Mouse (Mus musculus): ENCODE measurements around the gene Car14. TPM values are rescaled to one million over a fixed set of nuclear protein-coding genes. Genes with fewer than 3 reads are reported as not detected.
"Not testable (repeated sequence)": the region's sequence is repeated elsewhere in the genome, so short reads cannot be mapped to it uniquely, and the experiment has no call there.

Car14 gene
- polyA plus RNA-seq, 1 experiment from 2014 or later = 12.8 TPM

DNA sequence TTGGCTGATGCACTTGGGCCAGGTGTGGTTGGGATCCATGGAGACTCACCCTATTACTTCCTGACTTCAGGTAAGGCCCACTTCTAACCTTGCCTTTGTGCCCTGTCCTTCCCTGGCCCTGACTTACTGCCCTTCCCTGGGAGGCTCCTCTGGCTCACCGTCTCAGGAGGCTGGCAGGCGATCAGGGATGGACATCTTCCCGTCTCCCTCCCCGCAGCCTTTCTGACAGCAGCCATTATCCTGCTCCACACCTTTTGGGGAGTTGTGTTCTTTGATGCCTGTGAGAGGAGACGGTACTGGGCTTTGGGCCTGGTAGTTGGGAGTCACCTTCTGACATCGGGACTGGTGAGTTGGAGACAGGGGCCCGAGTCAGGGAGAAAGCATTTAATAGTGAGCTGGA is 9.0 kb downstream of the Car14 start:
- 82% methylated on average over 7 of the region's 7 CpGs for WGBS
- H3K4me2 ChIP-seq (replicated peaks) = 0 out of 2 replicates have a peak overlapping the region, but pooled peaks have one; percentile 17

GRCm38 (mm10) chr3:95894317-95895160 is 10.0 kb downstream of the Car14 start:
- peak overlapping the region; percentile 85 for H3K4me2 ChIP-seq (replicated peaks)
- H3K27ac ChIP-seq = peak overlapping the region; percentile 60; the same call in 1 of the 2 replicates
- H3K4me1 ChIP-seq = peaks cover 28% of the 10 kb centered on the region
- WGBS = 17% methylated on average over 16 of the region's 16 CpGs
- no peaks in the 10 kb centered on the region for H3K9me3 ChIP-seq (replicated peaks)
- peak overlapping the region; percentile 80 for H3K9ac ChIP-seq
- H3K27me3 ChIP-seq = peaks cover 5% of the 10 kb centered on the region; the same call in 1 of the 2 replicates
- peak overlapping the region; percentile 70 for H3K4me3 ChIP-seq
- H3K36me3 ChIP-seq = peaks cover 6% of the 10 kb centered on the region
- ATAC-seq (ENCODE audit: low FRiP score) = peak; percentile 3; the same call in 1 of the 2 replicates

More for the DNA sequence above, 9.0 kb downstream of the Car14 start:
- H3K27ac ChIP-seq; H3K27me3 ChIP-seq; H3K9me3 ChIP-seq (replicated peaks); H3K9ac ChIP-seq; H3K36me3 ChIP-seq; ATAC-seq (ENCODE audit: low FRiP score); H3K4me3 ChIP-seq: not testable (repeated sequence)
- H3K4me1 ChIP-seq = peaks cover 28% of the 10 kb centered on the region

DNA sequence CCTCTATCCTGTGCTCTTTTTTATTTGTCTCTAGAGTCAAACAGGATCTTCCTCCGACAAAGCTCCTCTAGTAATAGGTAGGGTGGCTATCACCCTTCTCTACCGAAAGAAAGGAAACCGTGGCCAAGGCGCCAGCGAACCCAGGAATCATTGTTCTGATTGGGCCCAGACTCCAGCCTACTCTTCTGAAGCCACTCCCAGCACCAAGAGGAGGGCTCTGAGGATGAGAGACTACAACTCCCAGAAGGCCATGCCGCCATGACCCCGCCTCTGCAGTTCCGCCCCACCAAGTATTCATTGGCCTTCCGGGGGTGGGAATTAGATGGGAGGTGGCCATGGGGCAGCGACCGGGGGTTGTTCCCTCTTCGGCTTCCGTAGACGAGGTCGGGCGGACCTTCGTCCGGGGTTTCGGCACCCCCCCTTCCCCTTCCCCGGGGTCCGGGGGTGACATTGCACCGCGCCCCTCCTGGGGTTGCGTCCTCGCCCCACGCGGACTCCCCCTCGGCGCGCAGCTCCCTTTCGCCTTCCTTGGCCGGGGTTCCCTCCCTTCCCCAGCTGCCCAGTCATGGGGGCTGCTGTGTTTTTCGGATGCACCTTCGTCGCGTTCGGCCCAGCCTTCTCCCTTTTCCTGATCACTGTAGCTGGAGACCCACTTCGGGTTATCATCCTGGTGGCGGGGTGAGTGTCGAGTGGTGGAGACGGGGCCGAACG is 10.7 kb downstream of the Car14 start, which contains the start of gene Aph1a:
Gene Aph1a, plus strand, starts transcription at position 364 of the 711 bp plus-strand sequence.
- H3K27ac ChIP-seq = peak within 1 kb of the TSS; percentile 60
- H3K4me3 ChIP-seq = peak within 1 kb of the TSS; percentile 70
- peak within 1 kb of the TSS; percentile 80 for H3K9ac ChIP-seq
- ATAC-seq (ENCODE audit: low FRiP score) = peak; percentile 97
- H3K27me3 ChIP-seq; H3K36me3 ChIP-seq; H3K9me3 ChIP-seq (replicated peaks): not testable (repeated sequence)
- H3K4me1 ChIP-seq = peaks cover 28% of the 10 kb centered on the region
- WGBS = under 1% methylated on average over 29 of the region's 43 CpGs
- H3K4me2 ChIP-seq (replicated peaks) = peak within 1 kb of the TSS; percentile 85

- Histone ChIP-seq H3K9me3 (replicated peaks) (no peaks in the 10 kb centered on the region), H3K27ac (peak overlapping the region; percentile 57), H3K4me2 (replicated peaks) (peak overlapping the region; percentile 57), H3K4me1 (peaks cover 28% of the 10 kb centered on the region), H3K9ac (peak overlapping the region; percentile 48), H3K4me3 (peak overlapping the region; percentile 70), H3K36me3 (peaks cover 3% of the 10 kb centered on the region), H3K27me3 (peaks cover 5% of the 10 kb centered on the region; the same call in 1 of the 2 replicates)
- 33% methylated on average over 7 of the region's 7 CpGs for whole genome bisulfite sequencing
- peak; percentile 7; the same call in 1 of the 2 replicates for ATAC-seq (ENCODE audit: low FRiP score)
Observed at GRCm38 (mm10) chr3:95893126-95893525, 11.4 kb downstream of the Car14 start.

DNA sequence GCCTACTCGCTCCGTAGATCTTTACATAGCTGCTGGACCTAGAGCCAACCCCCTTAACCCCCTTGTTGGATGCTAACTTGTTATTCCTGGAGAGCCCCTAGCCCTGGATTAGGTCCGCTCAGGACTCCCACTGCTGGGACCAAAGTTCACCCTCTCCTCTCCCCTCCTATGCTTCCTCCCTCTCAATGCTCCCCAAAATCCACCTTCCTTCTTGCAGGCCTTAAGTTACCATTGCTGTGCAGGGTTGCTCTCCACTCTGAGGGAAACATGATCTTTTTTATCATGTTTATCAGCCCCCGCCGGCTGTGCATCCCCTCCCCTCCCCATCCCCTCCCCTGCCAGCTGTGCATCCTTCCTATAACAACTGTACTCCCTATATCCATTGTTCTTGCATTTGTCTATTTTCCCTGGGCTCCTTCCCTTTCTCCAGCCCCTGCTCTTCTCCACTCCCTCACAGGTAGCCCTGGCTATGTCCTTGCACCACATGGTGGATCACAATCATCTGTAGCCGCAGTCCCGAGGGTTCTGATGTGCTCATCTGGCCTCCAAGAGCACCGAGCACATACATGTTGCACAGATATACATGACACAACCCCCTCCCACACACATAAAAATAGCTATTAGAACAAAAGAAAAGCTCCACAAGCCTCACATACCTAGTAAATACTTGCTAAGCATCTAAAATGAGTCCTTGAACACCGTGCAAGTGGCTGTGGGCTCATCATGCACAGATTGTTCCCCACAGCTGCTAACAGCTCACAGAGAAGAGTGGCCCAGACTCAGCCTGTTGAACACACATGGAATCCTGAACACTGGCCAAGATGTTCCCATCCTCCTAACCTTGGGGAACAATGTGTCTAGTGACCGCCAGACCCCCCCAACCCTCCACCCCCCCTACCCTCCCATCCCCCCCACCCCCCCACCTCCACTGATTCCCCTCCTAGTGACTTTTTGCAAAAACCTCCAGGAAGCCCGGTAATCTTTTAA is 12.1 kb downstream of the Car14 start:
- Histone ChIP-seq H3K4me2 (replicated peaks) (peak overlapping the region; percentile 57), H3K27me3 (peaks cover 5% of the 10 kb centered on the region; the same call in 1 of the 2 replicates), H3K9me3 (replicated peaks) (no peaks in the 10 kb centered on the region), H3K4me1 (peaks cover 28% of the 10 kb centered on the region), H3K4me3 (0 out of 2 replicates have a peak overlapping the region, but pooled peaks have one; percentile 3), H3K36me3 (no peaks in the 10 kb centered on the region; the same call in 1 of the 2 replicates), H3K9ac (peak overlapping the region; percentile 35; the same call in 1 of the 2 replicates), H3K27ac (peak overlapping the region; percentile 18; the same call in 1 of the 2 replicates)
- no peak for ATAC-seq (ENCODE audit: low FRiP score)
- WGBS = 33% methylated on average over 11 of the region's 11 CpGs

DNA sequence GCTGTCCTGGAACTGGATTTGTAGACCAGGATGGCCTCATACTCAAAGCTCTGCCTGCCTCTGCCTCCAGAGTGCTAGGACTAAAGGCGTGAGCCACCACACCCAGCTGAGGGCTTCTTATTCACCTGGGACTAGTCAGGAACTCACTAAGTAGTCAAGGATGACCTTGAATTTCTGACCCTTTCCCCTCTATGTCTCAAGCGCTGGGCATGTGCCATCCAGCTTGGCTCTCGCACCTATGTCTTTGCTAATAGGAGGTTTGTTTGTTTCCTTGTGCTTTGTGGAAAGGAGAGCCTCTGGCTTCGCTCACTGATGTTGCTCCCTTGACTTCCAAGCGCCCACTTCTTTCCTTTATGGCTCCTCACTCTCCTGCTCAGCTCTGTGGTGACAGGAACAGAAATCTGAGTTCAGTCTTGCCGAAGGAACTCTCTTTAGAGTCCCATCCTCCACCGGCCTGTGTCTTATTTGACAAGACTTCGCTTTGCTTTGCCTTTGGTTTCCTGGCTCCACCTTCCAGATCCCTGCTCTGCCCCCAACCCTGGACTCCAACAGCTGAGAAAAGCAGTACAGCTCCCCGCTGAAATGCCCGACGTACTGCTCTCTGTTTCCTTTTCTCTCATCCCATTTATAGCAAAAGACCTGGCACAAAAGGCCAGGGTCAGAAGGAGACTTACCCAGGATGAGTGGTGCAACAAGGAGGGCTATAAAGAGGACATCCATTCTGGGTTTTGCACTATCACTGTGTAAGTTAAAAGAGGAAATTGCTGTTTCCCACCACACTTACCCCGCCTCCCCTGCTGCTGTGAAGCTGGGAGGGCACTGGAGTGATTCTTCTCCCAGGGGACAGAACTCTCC is 13.1 kb downstream of the Car14 start, which contains the start of gene BC028528:
Gene BC028528, minus strand, starts transcription at position 795 of the 855 bp plus-strand sequence.
- H3K4me3 ChIP-seq = 0 out of 2 replicates have a peak within 1 kb of the TSS, but pooled peaks have one; percentile 3
- 25% methylated on average over 12 of the region's 12 CpGs for WGBS
- no peaks in the 10 kb centered on the region for H3K9me3 ChIP-seq (replicated peaks)
- peak within 1 kb of the TSS; percentile 57 for H3K4me2 ChIP-seq (replicated peaks)
- H3K9ac ChIP-seq = peak within 1 kb of the TSS; percentile 35; the same call in 1 of the 2 replicates
- H3K4me1 ChIP-seq = peaks cover 28% of the 10 kb centered on the region
- no peak for ATAC-seq (ENCODE audit: low FRiP score)
- peaks cover 5% of the 10 kb centered on the region; the same call in 1 of the 2 replicates for H3K27me3 ChIP-seq
- H3K27ac ChIP-seq = peak within 1 kb of the TSS; percentile 19; the same call in 1 of the 2 replicates
- no peaks in the 10 kb centered on the region; the same call in 1 of the 2 replicates for H3K36me3 ChIP-seq

DNA sequence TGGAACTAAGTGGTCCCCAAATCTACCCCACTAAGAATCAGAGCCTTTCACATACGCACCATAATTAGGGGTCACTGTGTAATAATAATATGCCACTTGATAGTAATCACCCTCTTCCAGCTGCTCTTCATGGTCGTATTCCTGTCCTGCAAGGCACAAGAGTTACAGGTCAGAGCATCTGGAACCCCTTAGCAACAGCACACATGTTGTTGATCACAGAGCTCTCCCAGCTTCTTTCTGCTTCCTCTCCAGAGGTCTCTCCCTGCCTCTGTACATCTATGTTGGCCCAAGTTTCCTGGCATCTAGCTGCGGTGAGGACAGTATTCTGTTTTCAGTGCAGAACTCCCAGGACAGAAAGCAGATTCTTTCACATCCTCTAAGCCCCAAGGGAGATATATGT is 14.8 kb downstream of the Car14 start:
- Histone ChIP-seq H3K4me2 (replicated peaks) (no peak overlapping the region), H3K4me1 (peaks cover 19% of the 10 kb centered on the region), H3K27me3 (peaks cover 5% of the 10 kb centered on the region; the same call in 1 of the 2 replicates), H3K4me3 (no peak overlapping the region), H3K36me3 (no peaks in the 10 kb centered on the region), H3K9ac (no peak overlapping the region), H3K27ac (no peak overlapping the region), H3K9me3 (replicated peaks) (no peaks in the 10 kb centered on the region)
- 69% methylated on average over 3 of the region's 3 CpGs for WGBS
- no peak for ATAC-seq (ENCODE audit: low FRiP score)

GRCm38 (mm10) chr3:95887596-95887995 is 16.9 kb downstream of the Car14 start:
- H3K4me1 ChIP-seq = peaks cover 17% of the 10 kb centered on the region
- no peak overlapping the region for H3K4me3 ChIP-seq
- 82% methylated on average over 4 of the region's 4 CpGs for WGBS
- no peak for ATAC-seq (ENCODE audit: low FRiP score)
- no peak overlapping the region for H3K9ac ChIP-seq
- no peaks in the 10 kb centered on the region for H3K9me3 ChIP-seq (replicated peaks)
- no peaks in the 10 kb centered on the region for H3K36me3 ChIP-seq
- H3K27ac ChIP-seq = no peak overlapping the region
- no peak overlapping the region for H3K4me2 ChIP-seq (replicated peaks)
- H3K27me3 ChIP-seq = peaks cover 5% of the 10 kb centered on the region; the same call in 1 of the 2 replicates

DNA sequence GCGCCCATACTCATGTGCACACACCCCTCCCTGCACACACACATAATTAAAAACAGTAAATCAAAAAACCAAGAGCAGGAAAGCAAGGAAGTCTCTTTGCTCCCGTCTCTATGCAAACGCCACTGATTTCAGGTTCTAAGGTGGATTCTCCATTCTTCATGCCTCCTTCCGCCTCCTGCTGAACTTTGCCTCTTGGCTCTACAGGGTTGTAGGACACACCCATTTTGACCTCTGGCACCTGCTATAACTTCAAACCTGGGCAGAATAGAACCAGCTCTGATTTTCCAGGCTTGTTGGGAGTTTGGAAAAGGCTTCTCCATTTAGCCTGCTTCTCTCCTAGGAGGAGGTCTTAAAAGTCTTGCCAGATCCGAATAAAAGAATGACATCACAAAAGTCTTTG is 20.1 kb downstream of the Car14 start:
- H3K9ac ChIP-seq = no peak overlapping the region
- no peak overlapping the region for H3K4me2 ChIP-seq (replicated peaks)
- H3K27me3 ChIP-seq = no peaks in the 10 kb centered on the region
- no peak for ATAC-seq (ENCODE audit: low FRiP score)
- H3K4me3 ChIP-seq = no peak overlapping the region
- H3K36me3 ChIP-seq = no peaks in the 10 kb centered on the region
- H3K9me3 ChIP-seq (replicated peaks) = no peaks in the 10 kb centered on the region
- 86% methylated on average over 5 of the region's 5 CpGs for WGBS
- H3K27ac ChIP-seq = no peak overlapping the region
- peaks cover 14% of the 10 kb centered on the region for H3K4me1 ChIP-seq

- H3K4me2 ChIP-seq (replicated peaks) = peak overlapping the region; percentile 95
- H3K27ac ChIP-seq = no peak overlapping the region
- peak overlapping the region; percentile 57 for H3K4me3 ChIP-seq
- peak overlapping the region; percentile 44; the same call in 1 of the 2 replicates for H3K9ac ChIP-seq
- H3K27me3 ChIP-seq = no peaks in the 10 kb centered on the region
- 3% methylated on average over 24 of the region's 24 CpGs for WGBS
- peaks cover 14% of the 10 kb centered on the region for H3K4me1 ChIP-seq
- no peaks in the 10 kb centered on the region for H3K9me3 ChIP-seq (replicated peaks)
- ATAC-seq (ENCODE audit: low FRiP score) = no peak
- no peaks in the 10 kb centered on the region for H3K36me3 ChIP-seq
Observed at GRCm38 (mm10) chr3:95882816-95883425, 21.6 kb downstream of the Car14 start.

Measured in hindbrain, embryonic 12.5 days (tissue).